Mouse (Mus musculus): ENCODE data around the gene Pbxip1. TPM values are rescaled to one million over a fixed set of nuclear protein-coding genes. Genes with fewer than 3 reads are reported as not detected.
A peak's percentile ranks its signal among the peaks of the same experiment; 100 is the strongest.

Pbxip1 gene
- polyA plus RNA-seq, 1 experiment: 36.5 TPM

GRCm38 (mm10) chr3:89486916-89487702, 50.6 kb downstream of the Pbxip1 start:
- Histone ChIP-seq H3K27ac (ENCODE audit: insufficient read depth, low read depth, low read length) (no peak overlapping the region), H3K27me3 (ENCODE audit: control insufficient read depth, insufficient read depth, low read length) (no peaks in the 10 kb centered on the region), H3K36me3 (ENCODE audit: control insufficient read depth, insufficient read depth, low read length) (no peaks in the 10 kb centered on the region), H3K4me3 (ENCODE audit: low read depth, low read length) (peak overlapping the region; percentile 11; the same call in 1 of the 2 replicates), H3K4me1 (ENCODE audit: control insufficient read depth, insufficient read depth, insufficient read length, low read length) (peaks cover 5% of the 10 kb centered on the region)
- TF ChIP-seq CTCF (IDR thresholded peaks at IDR 0.05; ENCODE audit: extremely low read depth, insufficient read length, insufficient replicate concordance, low read depth, low read length) (no peak), POLR2A (IDR thresholded peaks at IDR 0.05; ENCODE audit: low read depth, low read length) (no peak)
- 68% methylated on average over 20 of the region's 20 CpGs for WGBS

- 89% methylated on average over 3 of the region's 3 CpGs for WGBS
- Histone ChIP-seq H3K36me3 (ENCODE audit: control insufficient read depth, insufficient read depth, low read length) (no peaks in the 10 kb centered on the region), H3K4me1 (ENCODE audit: control insufficient read depth, insufficient read depth, insufficient read length, low read length) (no peaks in the 10 kb centered on the region), H3K27ac (ENCODE audit: insufficient read depth, low read depth, low read length) (no peak overlapping the region), H3K4me3 (ENCODE audit: low read depth, low read length) (no peak overlapping the region), H3K27me3 (ENCODE audit: control insufficient read depth, insufficient read depth, low read length) (no peaks in the 10 kb centered on the region)
- TF ChIP-seq POLR2A (IDR thresholded peaks at IDR 0.05; ENCODE audit: low read depth, low read length) (no peak), CTCF (IDR thresholded peaks at IDR 0.05; ENCODE audit: extremely low read depth, insufficient read length, insufficient replicate concordance, low read depth, low read length) (no peak)
Measured at GRCm38 (mm10) chr3:89490790-89491189, 54.3 kb downstream of the Pbxip1 start.

- Histone ChIP-seq H3K4me1 (ENCODE audit: control insufficient read depth, insufficient read depth, insufficient read length, low read length) (no peaks in the 10 kb centered on the region), H3K27ac (ENCODE audit: insufficient read depth, low read depth, low read length) (no peak overlapping the region), H3K27me3 (ENCODE audit: control insufficient read depth, insufficient read depth, low read length) (no peaks in the 10 kb centered on the region), H3K4me3 (ENCODE audit: low read depth, low read length) (no peak overlapping the region), H3K36me3 (ENCODE audit: control insufficient read depth, insufficient read depth, low read length) (no peaks in the 10 kb centered on the region)
- TF ChIP-seq POLR2A (IDR thresholded peaks at IDR 0.05; ENCODE audit: low read depth, low read length): no peak
- no peak for TF ChIP-seq CTCF (IDR thresholded peaks at IDR 0.05; ENCODE audit: extremely low read depth, insufficient read length, insufficient replicate concordance, low read depth, low read length)
- 82% methylated on average over 5 of the region's 5 CpGs for WGBS
Measured at GRCm38 (mm10) chr3:89491559-89491958, 55.1 kb downstream of the Pbxip1 start.

- H3K27ac ChIP-seq (ENCODE audit: insufficient read depth, low read depth, low read length): no peak overlapping the region
- H3K36me3 ChIP-seq (ENCODE audit: control insufficient read depth, insufficient read depth, low read length): no peaks in the 10 kb centered on the region
- TF ChIP-seq CTCF (IDR thresholded peaks at IDR 0.05; ENCODE audit: extremely low read depth, insufficient read length, insufficient replicate concordance, low read depth, low read length) (no peak), POLR2A (IDR thresholded peaks at IDR 0.05; ENCODE audit: low read depth, low read length) (no peak)
- no peak overlapping the region for H3K4me3 ChIP-seq (ENCODE audit: low read depth, low read length)
- no peaks in the 10 kb centered on the region for H3K27me3 ChIP-seq (ENCODE audit: control insufficient read depth, insufficient read depth, low read length)
- no peaks in the 10 kb centered on the region for H3K4me1 ChIP-seq (ENCODE audit: control insufficient read depth, insufficient read depth, insufficient read length, low read length)
- WGBS: 41% methylated on average over 8 of the region's 8 CpGs
Measured at GRCm38 (mm10) chr3:89492701-89493151, 56.2 kb downstream of the Pbxip1 start.

GRCm38 (mm10) chr3:89494630-89495029, 58.1 kb downstream of the Pbxip1 start:
- Histone ChIP-seq H3K27me3 (ENCODE audit: control insufficient read depth, insufficient read depth, low read length) (no peaks in the 10 kb centered on the region), H3K27ac (ENCODE audit: insufficient read depth, low read depth, low read length) (no peak overlapping the region), H3K4me3 (ENCODE audit: low read depth, low read length) (no peak overlapping the region), H3K4me1 (ENCODE audit: control insufficient read depth, insufficient read depth, insufficient read length, low read length) (no peaks in the 10 kb centered on the region), H3K36me3 (ENCODE audit: control insufficient read depth, insufficient read depth, low read length) (no peaks in the 10 kb centered on the region)
- TF ChIP-seq POLR2A (IDR thresholded peaks at IDR 0.05; ENCODE audit: low read depth, low read length) (no peak), CTCF (IDR thresholded peaks at IDR 0.05; ENCODE audit: extremely low read depth, insufficient read length, insufficient replicate concordance, low read depth, low read length) (no peak)
- 84% methylated on average over 5 of the region's 5 CpGs for WGBS

GRCm38 (mm10) chr3:89496366-89496765, 59.9 kb downstream of the Pbxip1 start:
- no peak for TF ChIP-seq CTCF (IDR thresholded peaks at IDR 0.05; ENCODE audit: extremely low read depth, insufficient read length, insufficient replicate concordance, low read depth, low read length)
- TF ChIP-seq POLR2A (IDR thresholded peaks at IDR 0.05; ENCODE audit: low read depth, low read length): no peak
- no peak overlapping the region for H3K4me3 ChIP-seq (ENCODE audit: low read depth, low read length)

GRCm38 (mm10) chr3:89499696-89500095, 63.2 kb downstream of the Pbxip1 start:
- TF ChIP-seq POLR2A (IDR thresholded peaks at IDR 0.05; ENCODE audit: low read depth, low read length) (no peak), CTCF (IDR thresholded peaks at IDR 0.05; ENCODE audit: extremely low read depth, insufficient read length, insufficient replicate concordance, low read depth, low read length) (no peak)
- no peak overlapping the region for H3K4me3 ChIP-seq (ENCODE audit: low read depth, low read length)

More at GRCm38 (mm10) chr3:89496366-89496765, 59.9 kb downstream of the Pbxip1 start:
- Histone ChIP-seq H3K36me3 (ENCODE audit: control insufficient read depth, insufficient read depth, low read length) (no peaks in the 10 kb centered on the region), H3K27ac (ENCODE audit: insufficient read depth, low read depth, low read length) (no peak overlapping the region), H3K4me1 (ENCODE audit: control insufficient read depth, insufficient read depth, insufficient read length, low read length) (no peaks in the 10 kb centered on the region), H3K27me3 (ENCODE audit: control insufficient read depth, insufficient read depth, low read length) (no peaks in the 10 kb centered on the region)
- WGBS: 70% methylated on average over 3 of the region's 3 CpGs

More at GRCm38 (mm10) chr3:89499696-89500095, 63.2 kb downstream of the Pbxip1 start:
- Histone ChIP-seq H3K36me3 (ENCODE audit: control insufficient read depth, insufficient read depth, low read length) (no peaks in the 10 kb centered on the region), H3K4me1 (ENCODE audit: control insufficient read depth, insufficient read depth, insufficient read length, low read length) (no peaks in the 10 kb centered on the region), H3K27me3 (ENCODE audit: control insufficient read depth, insufficient read depth, low read length) (no peaks in the 10 kb centered on the region), H3K27ac (ENCODE audit: insufficient read depth, low read depth, low read length) (no peak overlapping the region)
- 46% methylated on average over 7 of the region's 7 CpGs for WGBS

Other genes starting within 250 kb of the Pbxip1 start
- 37.1 and 70.6 TPM in 2 replicates for gene Gba, start 233.8 kb upstream of the Pbxip1 start, polyA plus RNA-seq (2012; rRNA removed)
- gene Thbs3, start 221.5 kb upstream of the Pbxip1 start, polyA plus RNA-seq (2012; rRNA removed): 10.5 and 16.0 TPM in 2 replicates
- gene Mtx1, start 209.6 kb upstream of the Pbxip1 start, polyA plus RNA-seq (2012; rRNA removed): 92.5 and 181 TPM in 2 replicates
- 0.76 and 139 TPM in 2 replicates for gene Muc1, start 207.6 kb upstream of the Pbxip1 start, polyA plus RNA-seq (2012; rRNA removed)
- 120 and 182 TPM in 2 replicates for gene Krtcap2, start 190.7 kb upstream of the Pbxip1 start, polyA plus RNA-seq (2012; rRNA removed)
- gene Trim46, start 190.4 kb upstream of the Pbxip1 start, polyA plus RNA-seq (2012; rRNA removed): 4.3 and 8.7 TPM in 2 replicates
- gene Dpm3, start 177.3 kb upstream of the Pbxip1 start, polyA plus RNA-seq (2012; rRNA removed): 357 and 440 TPM in 2 replicates
- 81.6 and 97.3 TPM in 2 replicates for gene Slc50a1, start 166.1 kb upstream of the Pbxip1 start, polyA plus RNA-seq (2012; rRNA removed)
- gene Efna1, start 155.6 kb upstream of the Pbxip1 start, polyA plus RNA-seq (2012; rRNA removed): 46.1 and 122 TPM in 2 replicates
- gene Efna3, start 113.7 kb upstream of the Pbxip1 start, polyA plus RNA-seq (2012; rRNA removed): 3.9 and 7.0 TPM in 2 replicates
- gene Efna4, start 98.7 kb upstream of the Pbxip1 start, polyA plus RNA-seq (2012; rRNA removed): 11.6 and 20.0 TPM in 2 replicates
- 48.9 and 70.7 TPM in 2 replicates for gene Adam15, start 86.7 kb upstream of the Pbxip1 start, polyA plus RNA-seq (2012; rRNA removed)
- gene Dcst2, start 74.7 kb upstream of the Pbxip1 start, polyA plus RNA-seq (2012; rRNA removed): 0.93 and 1.2 TPM in 2 replicates
- 2.0 and 9.1 TPM in 2 replicates for gene Dcst1, start 71.5 kb upstream of the Pbxip1 start, polyA plus RNA-seq (2012; rRNA removed)
- 97.8 and 262 TPM in 2 replicates for gene Zbtb7b, start 41.9 kb upstream of the Pbxip1 start, polyA plus RNA-seq (2012; rRNA removed)
- gene Lenep, start 33.9 kb upstream of the Pbxip1 start, polyA plus RNA-seq (2012; rRNA removed): 0.85 TPM in 1 of 2 replicates, not detected in the other
- gene Flad1, start 24.8 kb upstream of the Pbxip1 start, polyA plus RNA-seq (2012; rRNA removed): 22.1 and 36.1 TPM in 2 replicates
- 6.2 and 13.7 TPM in 2 replicates for gene Cks1b, start 18.3 kb upstream of the Pbxip1 start, polyA plus RNA-seq (2012; rRNA removed)
- gene Shc1, start 18.3 kb upstream of the Pbxip1 start, polyA plus RNA-seq (2012; rRNA removed): 33.6 and 63.5 TPM in 2 replicates
- 61.7 and 87.5 TPM in 2 replicates for gene Pygo2, start 6.5 kb upstream of the Pbxip1 start, polyA plus RNA-seq (2012; rRNA removed)
- 9.0 and 18.3 TPM in 2 replicates for gene Pmvk, start 17.8 kb downstream of the Pbxip1 start, polyA plus RNA-seq (2012; rRNA removed)
- gene Kcnn3, start 83.5 kb downstream of the Pbxip1 start, polyA plus RNA-seq (2012; rRNA removed): 3.3 and 4.6 TPM in 2 replicates